Mouse (Mus musculus) forebrain, embryonic 11.5 days (tissue): ENCODE results near the gene Dnaaf3. TPM values are rescaled to one million over a fixed set of nuclear protein-coding genes. Genes with fewer than 3 reads are reported as not detected.

ENCODE experiments used
- ATAC-seq: fragments of 200-750 bp; cut with Nextera tagmentation; replicated peaks from 2 replicates; pipeline ENCODE4 v1.8.0; 2017; ENCODE audit warnings: moderate TSS enrichment; ENCODE audit not compliant: low FRiP score
- DNase-seq: peaks from one replicate; pipeline ENCODE4 v3.0.0-alpha.2; 2017; ENCODE audit warnings: low spot score
- H3K27ac ChIP-seq: fragments of 300-500 bp; sonication (generic); 2 replicates; pipeline ENCODE4 v1.5.1; 2014; ENCODE audit warnings: low read depth, low read length
- H3K27me3 ChIP-seq: fragments of 300-500 bp; sonication (generic); 2 replicates; pipeline ENCODE4 v1.6.1; 2014; ENCODE audit warnings: mild to moderate bottlenecking, low read length, mixed read lengths; ENCODE audit not compliant: control insufficient read depth, insufficient read depth
- H3K36me3 ChIP-seq: fragments of 300-500 bp; sonication (generic); 2 replicates; pipeline ENCODE4 v1.6.1; 2014; ENCODE audit warnings: mild to moderate bottlenecking, low read length, moderate library complexity, mixed read lengths; ENCODE audit not compliant: control insufficient read depth, insufficient read depth
- H3K4me1 ChIP-seq: fragments of 300-500 bp; sonication (generic); replicated peaks from 2 replicates; pipeline ENCODE4 v1.6.1; 2014; ENCODE audit warnings: low read length, mixed read lengths; ENCODE audit not compliant: control insufficient read depth, insufficient read depth
- H3K4me2 ChIP-seq: fragments of 300-500 bp; sonication (generic); 2 replicates; pipeline ENCODE4 v1.6.1; 2014; ENCODE audit warnings: low read depth, mild to moderate bottlenecking, low read length, moderate library complexity, mixed read lengths; ENCODE audit not compliant: severe bottlenecking
- H3K4me3 ChIP-seq: fragments of 300-500 bp; sonication (generic); 2 replicates; pipeline ENCODE4 v1.5.1; 2014; ENCODE audit warnings: low read depth, low read length
- H3K9ac ChIP-seq: fragments of 300-500 bp; sonication (generic); 2 replicates; pipeline ENCODE4 v1.6.1; 2014; ENCODE audit warnings: low read length
- H3K9me3 ChIP-seq: fragments of 300-500 bp; sonication (generic); 2 replicates; pipeline ENCODE4 v1.6.1; 2016; ENCODE audit warnings: low read length, mixed read lengths; ENCODE audit not compliant: control insufficient read depth
- WGBS: fragments of 180-500 bp; shearing (Covaris S2); extraction: QIAGEN DNeasy Blood & Tissue Kit; methylation state at CpG from one replicate; pipeline ENCODE4 v1.1.7; 2014; 5-methylcytosine and 5-hydroxymethylcytosine counted together
- polyA plus RNA-seq: library from polyadenylated mRNA; unstranded; fragments of >200 nt; fragmentation: Nextera tagmentation; extraction: Ambion mirVana; gene quantifications from 2 replicates; pipeline ENCODE4 v1.2.1, GENCODE M21; 2014

Dnaaf3 gene
- polyA plus RNA-seq, 1 experiment from 2014 or later, result 2.0 TPM

GRCm38 (mm10) chr7:4497271-4497903 is 34.9 kb downstream of the Dnaaf3 start:
- DNase-seq (no peak), ATAC-seq (no peak)
- Histone ChIP-seq H3K4me3 (no peak overlapping the region), H3K27ac (no peak overlapping the region), H3K9ac (no peak overlapping the region), H3K4me2 (no peak overlapping the region), H3K27me3 (no peaks in the 10 kb centered on the region), H3K36me3 (no peaks in the 10 kb centered on the region; the same call in 1 of the 2 replicates), H3K4me1 (peaks cover 20% of the 10 kb centered on the region), H3K9me3 (no peaks in the 10 kb centered on the region)
- WGBS, result 94% methylated on average over 9 of the region's 9 CpGs

DNA sequence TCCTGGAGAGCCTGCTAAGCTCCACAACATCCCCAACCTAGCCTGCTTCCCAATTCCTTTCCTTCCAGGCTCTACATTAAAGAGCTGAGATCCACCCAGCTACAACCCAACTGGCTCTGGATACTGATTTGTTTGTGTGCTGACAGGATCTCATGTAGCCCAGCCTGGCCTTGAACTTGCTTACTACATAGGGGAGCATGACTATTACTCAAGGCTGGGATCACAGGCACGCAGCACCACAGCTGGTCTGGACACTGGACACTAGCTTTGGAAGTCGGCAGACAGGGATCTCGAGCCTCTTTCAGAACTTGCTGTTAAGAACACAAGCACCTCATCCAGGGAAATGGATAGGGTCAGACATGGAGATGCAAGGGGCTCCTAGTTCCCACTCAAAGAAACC is 35.8 kb downstream of the Dnaaf3 start:
- Histone ChIP-seq H3K27ac (no peak overlapping the region), H3K27me3 (no peaks in the 10 kb centered on the region), H3K9ac (no peak overlapping the region), H3K9me3 (no peaks in the 10 kb centered on the region), H3K4me3 (no peak overlapping the region), H3K4me2 (no peak overlapping the region), H3K36me3 (no peaks in the 10 kb centered on the region; the same call in 1 of the 2 replicates), H3K4me1 (peaks cover 20% of the 10 kb centered on the region)
- no peak for DNase-seq
- no peak for ATAC-seq
- WGBS, result 95% methylated on average over 3 of the region's 3 CpGs

DNA sequence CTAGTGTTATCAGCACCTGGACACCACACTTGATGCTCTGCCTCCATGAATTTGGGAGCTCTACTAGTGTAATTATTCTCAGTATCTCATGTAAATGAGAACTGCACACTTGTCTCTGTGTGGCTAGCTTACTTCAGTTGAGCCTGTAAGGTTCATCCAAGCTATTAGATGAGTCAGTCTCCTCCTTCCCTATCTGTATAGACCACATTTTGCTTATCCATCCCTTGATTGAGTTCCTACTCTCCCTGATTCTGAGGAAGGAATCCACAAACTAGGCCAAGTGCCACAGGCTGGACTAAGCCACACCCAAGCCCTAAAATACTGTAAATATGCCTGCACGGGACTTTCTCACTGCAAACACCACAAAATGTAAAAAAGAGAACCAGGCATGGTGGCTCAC is 38.3 kb downstream of the Dnaaf3 start:
- H3K27me3 ChIP-seq, result no peaks in the 10 kb centered on the region
- no peak overlapping the region for H3K4me3 ChIP-seq
- H3K9me3 ChIP-seq, result no peaks in the 10 kb centered on the region
- no peak for ATAC-seq
- DNase-seq, result no peak
- no peak overlapping the region for H3K4me2 ChIP-seq
- no peak overlapping the region for H3K9ac ChIP-seq
- H3K36me3 ChIP-seq, result peaks cover 3% of the 10 kb centered on the region
- no peak overlapping the region for H3K27ac ChIP-seq
- 90% methylated on average over 1 of the region's 1 CpGs for WGBS
- H3K4me1 ChIP-seq, result peaks cover 6% of the 10 kb centered on the region; the same call in 1 of the 2 replicates

- no peak for ATAC-seq
- 92% methylated on average over 13 of the region's 13 CpGs for WGBS
- H3K4me3 ChIP-seq, result no peak overlapping the region
- no peaks in the 10 kb centered on the region for H3K4me1 ChIP-seq
- H3K9me3 ChIP-seq, result no peaks in the 10 kb centered on the region
- no peak for DNase-seq
- H3K27me3 ChIP-seq, result no peaks in the 10 kb centered on the region
- no peak overlapping the region for H3K27ac ChIP-seq
- H3K4me2 ChIP-seq, result no peak overlapping the region
- H3K36me3 ChIP-seq, result peaks cover 3% of the 10 kb centered on the region
- H3K9ac ChIP-seq, result no peak overlapping the region
These were observed 39.7 kb downstream of the Dnaaf3 start for GRCm38 (mm10) chr7:4492284-4493224.

- H3K9ac ChIP-seq, result no peak overlapping the region
- no peaks in the 10 kb centered on the region for H3K27me3 ChIP-seq
- H3K9me3 ChIP-seq, result no peaks in the 10 kb centered on the region
- ATAC-seq, result no peak
- no peak overlapping the region for H3K4me3 ChIP-seq
- DNase-seq, result no peak
- H3K4me1 ChIP-seq, result no peaks in the 10 kb centered on the region
- no peak overlapping the region for H3K4me2 ChIP-seq
- no peak overlapping the region for H3K27ac ChIP-seq
- 91% methylated on average over 6 of the region's 6 CpGs for WGBS
- H3K36me3 ChIP-seq, result peaks cover 3% of the 10 kb centered on the region
These were observed 40.9 kb downstream of the Dnaaf3 start for GRCm38 (mm10) chr7:4491308-4491707.

DNA sequence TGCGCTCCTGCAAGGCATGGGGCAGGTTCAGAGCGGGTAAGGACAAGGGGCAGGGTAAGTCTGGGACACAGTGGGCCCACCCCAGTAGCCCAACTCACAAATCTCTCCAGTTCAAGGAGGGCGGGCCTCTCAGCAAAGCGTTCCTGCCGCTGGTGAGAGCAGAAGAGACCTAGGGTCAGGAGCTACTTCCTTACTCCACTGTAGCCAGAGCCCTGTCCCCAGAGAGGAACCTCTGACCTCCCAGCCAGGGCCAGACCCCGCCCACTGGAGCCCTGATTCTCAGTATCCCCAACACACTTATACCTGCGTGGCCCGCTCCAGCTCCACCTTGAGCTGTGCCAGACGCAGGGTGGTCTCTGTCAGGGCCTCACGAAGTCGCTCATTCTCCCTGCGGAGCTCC is 50.0 kb downstream of the Dnaaf3 start:
- no peak overlapping the region for H3K4me2 ChIP-seq
- 92% methylated on average over 12 of the region's 12 CpGs for WGBS
- no peak overlapping the region for H3K27ac ChIP-seq
- no peak for ATAC-seq
- no peaks in the 10 kb centered on the region; the same call in 1 of the 2 replicates for H3K36me3 ChIP-seq
- peaks cover 8% of the 10 kb centered on the region for H3K4me1 ChIP-seq
- H3K4me3 ChIP-seq, result no peak overlapping the region
- no peak for DNase-seq
- peaks cover under 1% of the 10 kb centered on the region; the same call in 1 of the 2 replicates for H3K27me3 ChIP-seq
- H3K9ac ChIP-seq, result no peak overlapping the region
- H3K9me3 ChIP-seq, result no peaks in the 10 kb centered on the region

- H3K4me1 ChIP-seq, result peaks cover 8% of the 10 kb centered on the region
- no peak overlapping the region for H3K27ac ChIP-seq
- DNase-seq, result peak; percentile 64
- peaks cover 4% of the 10 kb centered on the region; the same call in 1 of the 2 replicates for H3K27me3 ChIP-seq
- peak overlapping the region; percentile 88; the same call in 1 of the 2 replicates for H3K4me2 ChIP-seq
- H3K9me3 ChIP-seq, result no peaks in the 10 kb centered on the region; the same call in 1 of the 2 replicates
- no peaks in the 10 kb centered on the region; the same call in 1 of the 2 replicates for H3K36me3 ChIP-seq
- 26% methylated on average over 6 of the region's 6 CpGs for WGBS
- no peak overlapping the region for H3K9ac ChIP-seq
- ATAC-seq, result no peak
- H3K4me3 ChIP-seq, result no peak overlapping the region
These were observed 52.6 kb downstream of the Dnaaf3 start for GRCm38 (mm10) chr7:4479674-4480073.

DNA sequence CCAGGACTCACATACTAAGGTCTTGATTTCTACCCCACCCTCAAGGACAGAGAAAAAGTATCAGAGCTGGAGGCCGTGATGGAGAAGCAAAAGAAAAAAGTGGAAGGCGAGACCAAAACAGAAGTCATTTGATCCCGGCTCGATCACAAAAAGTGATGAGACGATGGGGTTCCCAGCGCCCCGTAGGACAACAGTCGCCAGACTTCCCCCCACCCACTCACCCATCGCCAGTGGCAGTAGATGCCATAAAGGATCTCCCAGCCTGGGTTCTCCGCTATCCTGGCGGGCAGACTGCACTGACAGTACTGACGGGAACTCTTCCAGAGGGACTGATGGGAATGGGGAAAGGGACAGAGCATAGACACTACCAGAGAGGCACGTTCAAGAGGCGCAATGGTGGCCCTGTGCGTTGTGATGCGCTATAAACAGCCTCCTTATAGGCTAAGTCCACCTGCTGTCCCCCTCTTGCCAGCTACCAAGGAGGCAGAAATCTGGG is 53.4 kb downstream of the Dnaaf3 start:
- peak overlapping the region; percentile 88 for H3K4me2 ChIP-seq
- peak overlapping the region; percentile 85; the same call in 1 of the 2 replicates for H3K27ac ChIP-seq
- H3K4me1 ChIP-seq, result peaks cover 8% of the 10 kb centered on the region
- peak overlapping the region; percentile 60 for H3K9ac ChIP-seq
- ATAC-seq, result peak; percentile 14; the same call in 1 of the 2 replicates
- peak; percentile 61 for DNase-seq
- peak overlapping the region; percentile 45 for H3K4me3 ChIP-seq
- H3K9me3 ChIP-seq, result no peaks in the 10 kb centered on the region; the same call in 1 of the 2 replicates
- WGBS, result 3% methylated on average over 16 of the region's 16 CpGs
- no peaks in the 10 kb centered on the region; the same call in 1 of the 2 replicates for H3K36me3 ChIP-seq
- peaks cover 10% of the 10 kb centered on the region; the same call in 1 of the 2 replicates for H3K27me3 ChIP-seq
